Mouse (Mus musculus) cerebellum, adult (tissue): ENCODE results near the gene Acsl6.
A peak's percentile ranks its signal among the peaks of the same experiment; 100 is the strongest.
"Not testable (repeated sequence)": the region's sequence is repeated elsewhere in the genome, so short reads cannot be mapped to it uniquely, and the experiment has no call there.

Experiments used
- ATAC-seq: cut with Nextera tagmentation; 2 replicates; pipeline ENCODE4 v1.9.2; 2017; ENCODE audit warnings: mild to moderate bottlenecking, moderate library complexity, mixed read lengths; ENCODE audit not compliant: insufficient number of reproducible peaks, low FRiP score, low TSS enrichment

The Acsl6 gene

GRCm38 (mm10) chr11:54303728-54304470 is at the start of gene Acsl6:
Acsl6 (plus strand) TSS chr11:54303798.
- ATAC-seq = peak; percentile 28; the same call in 1 of the 2 replicates

- ATAC-seq = no peak
These were observed 49.5 kb upstream of the Acsl6 start for GRCm38 (mm10) chr11:54254114-54254513.

- ATAC-seq = peak; percentile 89; the same call in 1 of the 2 replicates
These were observed 46.8 kb upstream of the Acsl6 start for GRCm38 (mm10) chr11:54256624-54257376.

- ATAC-seq = no peak
These were observed 40.1 kb upstream of the Acsl6 start for GRCm38 (mm10) chr11:54263405-54264031.

- no peak for ATAC-seq
These were observed 39.1 kb upstream of the Acsl6 start for GRCm38 (mm10) chr11:54264542-54264941.

DNA sequence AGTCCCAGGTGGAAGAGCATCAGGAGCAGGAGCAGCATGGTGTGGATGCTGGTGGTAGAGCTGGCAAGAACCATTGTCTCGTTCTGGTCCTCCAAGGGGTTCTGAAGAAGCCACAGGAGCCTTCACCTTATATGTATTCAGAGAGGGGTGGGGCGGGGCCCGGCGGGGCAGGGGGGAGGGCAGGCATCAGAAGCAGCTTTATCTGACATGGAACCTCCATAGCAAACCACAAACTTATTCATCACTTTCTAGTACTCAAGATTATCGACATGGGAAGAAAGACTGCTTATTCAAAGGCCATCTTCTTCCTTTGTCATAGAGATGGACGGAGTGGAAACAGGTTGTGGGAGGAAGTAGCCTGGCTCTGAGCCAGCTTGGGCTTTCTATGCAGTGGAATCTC is 36.4 kb upstream of the Acsl6 start, which contains the start of gene Il3:
TSS of gene Il3 (minus strand) at position 101 of the 400 bp plus-strand sequence.
- no peak for ATAC-seq

DNA sequence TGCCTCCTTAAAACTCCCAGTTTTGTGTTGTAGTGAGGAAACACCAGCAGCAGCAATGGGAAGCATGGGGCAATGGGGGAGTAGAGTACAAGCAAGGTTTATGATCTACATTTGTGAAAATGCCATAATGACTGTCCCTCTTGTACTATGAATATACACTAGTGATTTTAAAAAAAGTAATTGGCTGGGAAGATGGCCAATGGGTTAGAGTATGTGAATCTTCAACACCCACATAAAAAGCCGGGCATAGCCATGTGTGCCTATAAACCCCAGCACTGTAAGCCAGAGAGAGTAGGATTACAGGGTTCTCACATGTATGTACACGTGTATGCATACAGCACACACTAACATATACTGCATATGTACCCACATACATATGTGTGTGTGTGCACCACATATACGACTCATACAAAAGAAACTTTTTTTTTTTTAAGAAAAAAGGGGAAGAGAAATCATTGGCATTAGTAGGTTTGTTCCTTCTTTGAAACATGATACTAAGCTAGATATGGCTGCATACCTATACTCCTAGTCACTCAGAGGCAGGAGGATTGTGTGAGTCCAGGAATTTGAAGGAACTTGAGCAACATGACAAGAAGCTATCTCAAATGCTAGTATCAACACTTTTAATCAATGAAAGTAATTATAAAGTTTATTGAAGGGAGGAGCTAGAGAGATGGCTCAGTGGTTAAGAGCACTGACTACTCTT is 34.3 kb upstream of the Acsl6 start:
- ATAC-seq = no peak

- ATAC-seq = no peak
These were observed 32.1 kb upstream of the Acsl6 start for GRCm38 (mm10) chr11:54271437-54271949.

GRCm38 (mm10) chr11:54287821-54288453 is 15.7 kb upstream of the Acsl6 start:
- no peak for ATAC-seq

DNA sequence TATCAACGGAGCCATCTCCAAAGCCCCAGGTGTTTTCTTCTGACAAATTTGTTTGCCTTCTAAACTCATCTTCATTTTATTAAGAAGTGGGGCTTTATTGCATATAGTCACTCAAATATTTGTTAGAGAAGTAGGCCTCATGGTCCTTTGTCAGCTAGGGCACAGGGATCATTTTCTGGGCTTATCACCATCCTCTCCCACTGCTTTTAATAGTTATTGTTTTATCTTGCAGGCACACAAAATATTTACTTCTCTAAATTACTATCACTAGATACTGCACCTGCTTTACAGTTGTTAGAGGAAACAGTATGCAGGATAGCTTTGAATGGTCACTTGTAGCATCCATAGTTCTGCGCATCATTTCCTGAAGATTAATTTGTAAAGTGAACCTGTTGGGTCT is 11.4 kb upstream of the Acsl6 start:
- ATAC-seq = no peak

DNA sequence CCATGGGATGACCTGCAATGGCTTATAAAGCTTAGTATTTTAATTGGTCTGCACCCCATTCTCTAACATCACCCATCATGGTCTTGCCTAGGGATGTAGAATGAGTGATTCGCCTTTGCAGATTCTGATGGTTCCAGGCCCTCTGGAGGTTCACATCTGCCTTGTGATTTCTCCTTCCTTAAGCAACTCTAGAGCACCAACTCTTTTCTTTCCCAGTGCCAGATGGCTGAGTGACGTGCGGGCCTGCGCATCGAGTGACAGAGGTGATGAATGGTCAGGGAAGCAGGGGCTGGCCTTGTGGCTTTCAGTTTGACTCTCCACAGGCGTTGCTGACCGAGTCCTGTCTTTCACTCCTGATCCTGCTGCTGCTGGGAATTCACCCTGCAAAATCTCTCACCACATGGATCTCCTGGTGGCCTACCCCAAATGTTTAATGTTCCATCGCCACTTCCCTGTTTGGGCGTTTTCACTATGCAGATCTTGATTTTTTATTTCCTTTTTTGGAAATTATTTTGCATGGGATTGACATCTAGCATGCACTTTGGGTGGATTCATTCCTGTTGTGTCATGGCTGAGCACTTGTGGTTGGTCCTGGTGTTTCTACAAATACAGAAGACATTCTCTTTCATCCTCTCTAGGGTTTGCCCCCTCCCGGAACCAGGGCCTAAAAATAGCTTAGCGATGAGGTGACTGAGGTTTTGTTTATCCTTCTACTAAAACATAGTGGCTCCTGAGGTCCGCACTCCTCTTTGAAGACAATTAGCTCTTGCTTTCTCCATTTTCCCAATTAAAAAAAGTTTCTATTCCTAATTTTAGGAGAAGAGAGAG is 9.4 kb upstream of the Acsl6 start:
- no peak for ATAC-seq

GRCm38 (mm10) chr11:54295971-54296370 is 7.6 kb upstream of the Acsl6 start:
- no peak for ATAC-seq

GRCm38 (mm10) chr11:54296734-54297133 is 6.9 kb upstream of the Acsl6 start:
- no peak for ATAC-seq

DNA sequence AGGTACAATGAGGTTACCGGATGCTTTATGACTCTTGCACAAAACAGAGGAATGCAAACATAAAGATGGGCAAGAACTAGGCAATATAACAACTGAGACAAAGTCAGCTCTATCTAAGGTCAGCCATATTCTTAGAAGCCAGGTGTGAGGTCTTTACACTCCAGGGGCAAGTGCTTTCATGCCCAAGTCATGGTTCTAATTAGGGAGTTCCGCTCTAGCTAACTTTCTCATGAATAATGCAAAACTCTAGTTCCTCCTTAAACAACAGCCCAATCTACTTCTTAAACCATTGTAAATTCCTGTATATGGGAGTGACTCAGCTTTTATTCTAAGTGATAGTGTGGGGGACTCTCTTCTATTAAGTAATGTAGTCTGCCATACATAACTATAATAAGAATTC is 6.1 kb upstream of the Acsl6 start:
- ATAC-seq = not testable (repeated sequence)

DNA sequence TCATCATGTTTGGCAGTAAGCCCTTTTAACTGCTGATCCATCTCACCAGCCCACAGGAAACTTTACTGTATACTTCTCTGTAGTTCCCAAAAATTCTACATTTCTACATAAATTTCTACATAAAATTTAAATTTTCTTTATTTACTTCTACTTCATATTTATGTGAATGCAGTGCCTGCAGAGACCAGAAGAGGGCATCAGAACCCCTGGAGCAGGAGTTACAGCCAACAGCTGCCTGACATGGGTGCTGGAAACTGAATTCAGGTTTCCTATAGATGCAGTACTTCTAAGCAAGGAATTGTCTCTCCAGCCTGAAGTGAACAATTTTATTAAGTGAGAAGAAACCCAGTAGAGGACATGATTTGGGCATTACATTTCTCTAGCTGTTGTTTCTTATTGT is 4.8 kb upstream of the Acsl6 start:
- no peak for ATAC-seq

- peak; percentile 54 for ATAC-seq
These were observed 1.6 kb upstream of the Acsl6 start for GRCm38 (mm10) chr11:54301994-54302393.

GRCm38 (mm10) chr11:54302606-54303005 is 992 bp upstream of the Acsl6 start:
- no peak for ATAC-seq

DNA sequence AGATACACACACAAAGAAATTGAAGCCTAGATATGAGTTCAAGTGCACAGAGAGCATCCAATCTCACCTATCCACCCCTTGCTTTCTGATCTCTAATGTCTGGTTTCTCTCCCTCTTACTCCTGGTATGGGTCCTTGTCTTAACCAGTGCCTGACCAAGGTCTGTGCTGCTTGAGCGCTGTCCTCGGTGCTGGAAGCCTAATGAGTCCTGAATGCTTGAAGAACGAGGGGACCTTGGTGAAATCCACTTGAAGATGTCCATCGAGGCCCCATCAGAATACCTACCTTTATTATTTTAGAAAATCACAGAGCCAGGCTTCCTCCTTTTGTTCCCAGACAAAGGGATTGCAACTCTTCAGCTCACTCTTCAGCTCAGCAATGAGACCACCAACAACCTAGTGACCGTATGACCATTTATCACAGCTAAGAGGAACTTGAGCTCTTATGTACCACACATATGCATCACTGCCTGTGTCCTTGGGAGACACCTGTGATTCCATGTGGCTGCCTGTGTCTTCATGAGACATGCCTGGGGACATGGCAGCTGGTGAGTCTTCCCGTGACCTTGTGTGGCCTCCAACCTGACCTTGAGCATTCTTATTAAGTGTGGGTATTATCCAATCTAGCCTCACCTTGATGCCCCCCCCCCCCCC is 396 bp upstream of the Acsl6 start:
- ATAC-seq = no peak
